Mouse (Mus musculus) embryo, embryonic 9.5 days (tissue): ENCODE data around the gene Atp6v0a4.

ENCODE experiments used
- DNase-seq: peaks from one replicate; pipeline ENCODE4 v3.0.0-alpha.2; 2017; ENCODE audit errors: extremely low spot score

The Atp6v0a4 gene

GRCm38 (mm10) chr6:38124207-38124835, at the start of gene Atp6v0a4:
TSS of gene Atp6v0a4 (minus strand) at chr6:38124586.
- DNase-seq: no peak

GRCm38 (mm10) chr6:38165385-38165784, 41.0 kb upstream of the Atp6v0a4 start:
- no peak for DNase-seq

GRCm38 (mm10) chr6:38164705-38165104, 40.3 kb upstream of the Atp6v0a4 start:
- no peak for DNase-seq

- peak; percentile 29 for DNase-seq
These were observed 38.6 kb upstream of the Atp6v0a4 start for GRCm38 (mm10) chr6:38162825-38163504.

GRCm38 (mm10) chr6:38160556-38160955, 36.2 kb upstream of the Atp6v0a4 start:
- DNase-seq: no peak

GRCm38 (mm10) chr6:38160102-38160501, 35.7 kb upstream of the Atp6v0a4 start:
- peak; percentile 83 for DNase-seq

GRCm38 (mm10) chr6:38159576-38159975, 35.2 kb upstream of the Atp6v0a4 start:
- DNase-seq: no peak

- no peak for DNase-seq
These were observed 33.5 kb upstream of the Atp6v0a4 start for GRCm38 (mm10) chr6:38157925-38158324.

- DNase-seq: no peak
These were observed 31.8 kb upstream of the Atp6v0a4 start for GRCm38 (mm10) chr6:38156204-38156603.

- DNase-seq: no peak
These were observed 27.9 kb upstream of the Atp6v0a4 start for GRCm38 (mm10) chr6:38152305-38152704.

GRCm38 (mm10) chr6:38149483-38149882, 25.1 kb upstream of the Atp6v0a4 start:
- no peak for DNase-seq

GRCm38 (mm10) chr6:38148626-38149025, 24.2 kb upstream of the Atp6v0a4 start:
- no peak for DNase-seq

- DNase-seq: no peak
These were observed 22.9 kb upstream of the Atp6v0a4 start for GRCm38 (mm10) chr6:38147301-38147700.

- no peak for DNase-seq
These were observed 21.2 kb upstream of the Atp6v0a4 start for GRCm38 (mm10) chr6:38145463-38146065.

- no peak for DNase-seq
These were observed 20.0 kb upstream of the Atp6v0a4 start for GRCm38 (mm10) chr6:38144161-38144998.

GRCm38 (mm10) chr6:38140402-38140801, 16.0 kb upstream of the Atp6v0a4 start:
- DNase-seq: no peak

- DNase-seq: no peak
These were observed 14.7 kb upstream of the Atp6v0a4 start for GRCm38 (mm10) chr6:38139086-38139485.

GRCm38 (mm10) chr6:38134806-38135559, 10.6 kb upstream of the Atp6v0a4 start:
- no peak for DNase-seq

GRCm38 (mm10) chr6:38131801-38132231, 7.4 kb upstream of the Atp6v0a4 start:
- DNase-seq: no peak

- no peak for DNase-seq
These were observed 5.5 kb upstream of the Atp6v0a4 start for GRCm38 (mm10) chr6:38129883-38130282.

GRCm38 (mm10) chr6:38128115-38128514, 3.7 kb upstream of the Atp6v0a4 start:
- DNase-seq: no peak
